Mouse (Mus musculus) liver (tissue): ENCODE results near the gene Tmem40.
A peak's percentile ranks its signal among the peaks of the same experiment; 100 is the strongest.

Experiments used
- DNase-seq: peaks from one replicate; pipeline ENCODE4 v3.0.0-alpha.2; 2020; ENCODE audit warnings: mixed read lengths

Gene Tmem40

GRCm38 (mm10) chr6:115698699-115699098 is 63.5 kb downstream of the Tmem40 start:
- DNase-seq = no peak

DNA sequence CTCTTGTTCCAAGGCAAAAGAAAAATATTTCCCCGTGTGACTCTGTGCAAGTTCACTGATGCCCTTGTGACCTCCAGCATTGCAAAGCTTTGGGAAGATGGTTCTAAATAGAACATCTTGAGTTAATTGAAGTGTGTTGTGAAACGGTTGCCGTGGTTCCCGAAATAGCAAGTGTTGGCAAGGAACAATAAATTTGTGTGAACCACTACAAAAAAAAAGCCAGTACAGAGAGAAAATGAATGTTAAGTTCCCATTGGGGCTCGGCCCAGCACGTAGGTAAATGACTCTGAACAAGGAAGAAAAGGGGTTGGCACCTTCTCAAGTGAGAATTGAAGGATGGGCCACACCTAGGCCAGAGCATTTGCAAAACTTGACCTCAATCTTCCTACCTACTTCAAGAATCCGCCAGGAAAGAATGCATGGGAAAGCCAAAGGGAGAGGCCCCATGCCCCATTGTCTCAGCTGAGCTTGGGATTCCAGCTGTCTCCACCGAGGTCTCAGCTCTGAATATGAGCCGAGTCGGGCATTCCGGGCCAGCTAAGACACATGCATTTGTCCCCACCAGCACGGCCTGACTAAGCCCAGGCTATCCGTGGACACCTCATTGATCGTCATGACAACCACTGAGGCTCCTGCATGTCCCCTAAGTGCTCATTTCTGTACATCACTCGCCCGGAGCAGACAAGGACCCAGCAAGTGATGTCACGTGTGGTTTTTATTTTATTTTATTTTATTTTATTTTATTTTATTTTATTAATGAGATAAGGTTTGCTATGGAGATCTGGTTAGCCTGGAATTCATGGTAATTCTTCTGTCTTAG is 64.3 kb downstream of the Tmem40 start:
- no peak for DNase-seq

DNA sequence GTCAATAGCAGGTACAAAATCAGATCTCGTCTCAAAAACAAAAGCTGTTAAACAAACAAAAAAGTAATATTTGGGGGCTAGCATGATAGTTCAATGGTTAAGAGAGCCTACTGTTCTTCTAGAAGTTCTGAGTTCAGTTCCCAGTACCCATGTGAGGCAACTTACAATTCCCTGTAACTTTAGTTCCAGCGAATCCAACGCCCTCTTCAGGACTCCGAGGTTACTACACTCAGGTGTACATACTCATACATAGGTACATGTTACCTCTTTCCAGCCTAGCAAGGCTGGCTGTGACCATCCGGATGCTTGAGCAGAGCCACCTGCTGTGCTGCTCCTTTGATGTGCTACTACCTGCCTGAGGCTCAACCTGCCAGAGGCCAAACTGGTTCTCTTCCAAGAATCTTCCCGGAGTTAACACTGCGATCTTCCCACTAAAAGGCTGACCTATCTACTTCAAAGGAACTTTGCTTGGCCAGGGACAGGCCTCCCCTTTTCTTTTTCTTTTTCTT is 65.4 kb downstream of the Tmem40 start:
- no peak for DNase-seq

- no peak for DNase-seq
Measured at GRCm38 (mm10) chr6:115695124-115695523, 67.1 kb downstream of the Tmem40 start.

DNA sequence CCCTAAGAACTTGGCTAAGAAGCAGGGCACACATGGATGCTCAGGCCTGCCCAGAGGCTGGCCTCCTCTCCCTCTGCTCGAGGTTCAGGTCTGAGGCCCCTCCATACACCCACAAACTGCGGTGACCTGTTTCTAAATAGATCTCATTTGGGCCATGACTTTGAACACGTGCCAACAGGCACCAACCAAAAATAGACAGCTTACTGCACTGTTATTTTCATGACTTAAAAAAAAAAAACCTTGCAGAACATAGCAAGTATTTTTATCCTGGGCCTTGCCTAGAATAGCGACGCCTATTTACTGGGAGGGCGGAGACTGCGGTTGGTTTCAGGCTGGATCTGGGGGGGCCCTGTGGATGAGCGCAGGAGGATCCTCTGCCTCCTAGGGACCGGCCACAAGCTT is 67.8 kb downstream of the Tmem40 start:
- no peak for DNase-seq

DNA sequence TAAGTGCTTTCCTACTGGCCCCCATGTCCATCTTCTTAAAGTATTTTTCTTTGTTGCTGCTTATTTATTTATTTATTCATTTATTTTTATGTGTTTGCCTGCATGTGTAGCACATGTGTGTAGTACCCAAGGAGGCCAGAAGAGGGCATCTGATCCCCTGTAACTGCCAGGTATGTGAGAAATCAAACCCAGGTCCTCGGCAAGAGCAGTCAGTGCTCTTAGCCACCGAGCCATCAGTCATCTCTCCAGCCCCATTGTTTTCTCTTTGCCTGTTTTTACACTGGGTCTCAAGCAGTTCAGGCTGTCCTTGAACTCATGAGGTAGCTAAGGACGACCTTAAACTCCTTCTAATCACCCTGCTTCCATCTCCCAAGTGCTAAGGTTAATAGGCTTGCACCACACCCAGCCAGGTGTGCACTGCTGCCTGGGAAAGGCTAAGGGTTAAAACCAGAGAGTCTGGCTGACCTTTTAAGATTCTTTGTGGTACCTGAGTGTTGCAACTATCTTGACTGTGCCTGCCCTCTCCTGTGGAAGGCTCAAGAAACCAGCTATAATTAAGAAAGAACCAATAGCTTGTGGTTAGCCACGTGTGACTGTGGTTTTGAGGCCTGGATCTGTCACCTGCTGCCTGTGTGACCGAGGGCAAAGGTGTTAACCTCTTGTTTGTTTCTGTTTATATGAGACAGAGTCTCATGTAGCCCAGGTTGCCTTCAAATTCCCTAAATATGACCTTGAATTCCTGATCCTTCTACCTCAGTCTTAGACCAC is 69.1 kb downstream of the Tmem40 start:
- DNase-seq = peak; percentile 38

- DNase-seq = no peak
Measured at GRCm38 (mm10) chr6:115692163-115692950, 69.9 kb downstream of the Tmem40 start.

DNA sequence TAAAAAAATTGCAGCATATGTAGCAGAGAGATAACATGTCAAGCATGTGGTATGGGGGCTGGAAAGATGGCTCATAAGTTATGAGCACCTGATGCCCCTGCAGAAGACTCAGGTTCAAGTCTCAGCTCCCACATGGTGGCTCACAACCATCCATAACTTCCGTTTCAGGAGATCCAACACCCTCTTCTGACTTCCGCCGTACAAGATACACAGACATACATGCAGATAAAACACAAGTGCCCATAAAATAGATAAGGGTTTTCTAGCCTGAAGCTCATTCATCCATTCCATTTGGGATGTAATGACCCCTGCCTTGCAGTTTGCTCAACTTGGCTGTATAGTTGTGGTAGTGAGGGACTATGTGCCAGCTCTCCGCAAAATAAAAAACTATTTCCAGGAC is 72.1 kb downstream of the Tmem40 start:
- no peak for DNase-seq

- no peak for DNase-seq
Measured at GRCm38 (mm10) chr6:115688589-115688988, 73.6 kb downstream of the Tmem40 start.

- no peak for DNase-seq
Measured at GRCm38 (mm10) chr6:115687753-115688152, 74.5 kb downstream of the Tmem40 start.

DNA sequence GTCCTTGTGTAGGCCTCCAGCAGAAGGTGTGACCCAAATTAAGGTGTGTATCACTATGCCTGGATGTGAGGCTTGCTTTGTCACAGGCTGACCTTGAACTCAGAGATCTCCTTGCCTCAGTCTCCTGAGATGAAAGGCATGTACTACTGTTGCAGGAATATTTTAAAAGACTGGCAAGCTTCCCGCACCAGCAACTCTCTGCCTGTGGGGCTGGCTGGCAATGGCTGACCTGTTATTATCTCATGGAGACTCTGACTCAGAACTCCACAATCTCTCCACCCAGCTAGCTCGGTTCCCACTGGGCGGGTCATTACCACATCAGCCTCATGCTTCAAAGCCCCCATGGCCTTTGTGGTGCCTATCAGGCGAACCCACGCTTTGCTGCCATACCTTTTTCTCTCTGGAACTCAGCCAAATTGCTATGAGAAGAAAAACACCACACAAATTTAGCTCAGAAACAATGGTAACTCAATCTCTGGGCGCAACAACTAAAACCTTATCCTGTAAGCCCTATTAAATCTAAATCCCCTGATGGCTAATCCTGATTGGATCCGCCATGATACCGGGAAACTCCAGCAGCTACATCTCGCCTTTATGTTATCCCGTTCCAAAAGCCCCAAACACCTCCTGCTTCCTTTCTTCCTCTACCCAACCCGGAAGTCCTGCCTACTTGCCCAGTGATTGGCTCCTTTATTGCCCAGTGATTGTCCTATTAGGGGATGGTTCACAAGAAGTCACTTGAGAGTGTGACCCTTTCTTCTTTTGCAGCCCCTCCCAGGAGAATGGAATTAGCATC is 77.2 kb downstream of the Tmem40 start:
- DNase-seq = peak; percentile 65

DNA sequence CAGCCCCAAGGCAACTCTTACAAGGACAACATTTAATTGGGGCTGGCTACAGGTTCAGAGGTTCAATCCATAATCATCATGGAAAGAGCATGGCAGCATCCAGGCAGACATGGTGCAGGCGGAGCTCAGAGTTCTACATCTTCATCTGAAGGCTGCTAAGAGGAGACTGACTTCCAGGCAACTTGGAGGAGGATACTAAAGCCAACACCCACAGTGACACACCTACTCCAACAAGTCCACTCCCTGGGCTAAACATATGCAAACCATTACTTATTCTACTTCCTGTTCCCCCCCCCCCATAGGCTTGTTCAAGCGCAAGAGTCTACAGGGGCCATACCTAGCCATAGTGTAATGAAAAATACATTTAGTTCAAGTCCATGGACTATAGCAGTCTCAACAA is 77.9 kb downstream of the Tmem40 start:
- DNase-seq = no peak

DNA sequence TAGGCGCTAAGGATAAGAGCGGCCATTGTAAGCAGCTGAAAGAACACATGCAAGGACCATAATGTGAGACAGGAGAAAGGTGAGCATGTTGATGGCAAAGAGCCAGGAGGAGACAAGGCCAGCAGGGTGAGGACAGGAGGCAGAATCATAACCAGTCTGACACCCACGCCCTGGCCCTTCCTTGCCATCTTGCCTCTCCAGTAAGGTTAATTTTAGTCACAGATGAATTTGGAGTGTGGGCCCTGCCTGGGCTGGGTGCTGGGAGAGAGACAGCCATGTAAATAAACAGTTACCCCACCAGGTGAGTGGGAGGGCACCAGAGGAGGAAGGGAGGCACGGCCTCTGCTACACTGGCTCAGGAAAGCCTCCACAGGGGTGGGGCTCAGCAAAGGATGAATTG is 81.1 kb downstream of the Tmem40 start:
- no peak for DNase-seq
